Mouse (Mus musculus) spleen, adult 2 months (tissue): ENCODE results near the gene Dnaaf2. TPM values are rescaled to one million over a fixed set of nuclear protein-coding genes. Genes with fewer than 3 reads are reported as not detected.

Experiments used
- DNase-seq, 2 experiments: peaks; one replicate each; pipeline versions ENCODE4 v3.0.0 to v3.0.0-alpha.2; 2012 to 2021; ENCODE audit warnings: low spot score in 2 of 2, low read depth in 1 of 2
- H3K27ac ChIP-seq: fragments of 200-500 bp; 2 replicates; pipeline ENCODE4 v1.5.1; 2012; ENCODE audit warnings: low read length, inconsistent platforms; ENCODE audit not compliant: insufficient read depth
- H3K27me3 ChIP-seq: fragments of 200-500 bp; 2 replicates; pipeline ENCODE4 v1.6.1; 2012; ENCODE audit warnings: mild to moderate bottlenecking, moderate library complexity, low read length, inconsistent platforms; ENCODE audit not compliant: control insufficient read depth, insufficient read depth
- H3K36me3 ChIP-seq: fragments of 200-500 bp; 2 replicates; pipeline ENCODE4 v1.6.1; 2012; ENCODE audit warnings: mild to moderate bottlenecking, low read length, inconsistent platforms; ENCODE audit not compliant: control insufficient read depth, insufficient read depth
- H3K4me1 ChIP-seq: fragments of 200-500 bp; 2 replicates; pipeline ENCODE4 v1.6.1; 2011; ENCODE audit warnings: inconsistent platforms; ENCODE audit not compliant: control insufficient read depth, insufficient read depth, insufficient read length
- H3K4me3 ChIP-seq: fragments of 200-500 bp; 2 replicates; pipeline ENCODE4 v1.5.1; 2011; ENCODE audit warnings: mild to moderate bottlenecking, inconsistent platforms; ENCODE audit not compliant: insufficient read depth, insufficient read length; ENCODE audit errors: extremely low read depth
- CTCF ChIP-seq: fragments of 200-500 bp; IDR thresholded peaks from 2 replicates; pipeline ENCODE4 v1.5.1; 2011; ENCODE audit warnings: mild to moderate bottlenecking, inconsistent platforms; ENCODE audit not compliant: insufficient read depth, insufficient read length, insufficient replicate concordance; ENCODE audit errors: extremely low read depth
- POLR2A ChIP-seq: fragments of 200-500 bp; IDR thresholded peaks from 2 replicates; pipeline ENCODE4 v1.6.1; 2011; ENCODE audit warnings: low read depth, low read length, inconsistent platforms
- WGBS: fragments of 180-500 bp; shearing (Covaris S2); methylation state at CpG from one replicate; pipeline ENCODE4 v1.1.7; 2018; 5-methylcytosine and 5-hydroxymethylcytosine counted together
- polyA plus RNA-seq: library from polyadenylated mRNA; depleted of rRNA; stranded (reverse); fragments of >200 nt; gene quantifications from 2 replicates; pipeline ENCODE4 v1.2.3, GENCODE M21; 2012

The Dnaaf2 gene
- polyA plus RNA-seq, 1 experiment, result 1.4 TPM

DNA sequence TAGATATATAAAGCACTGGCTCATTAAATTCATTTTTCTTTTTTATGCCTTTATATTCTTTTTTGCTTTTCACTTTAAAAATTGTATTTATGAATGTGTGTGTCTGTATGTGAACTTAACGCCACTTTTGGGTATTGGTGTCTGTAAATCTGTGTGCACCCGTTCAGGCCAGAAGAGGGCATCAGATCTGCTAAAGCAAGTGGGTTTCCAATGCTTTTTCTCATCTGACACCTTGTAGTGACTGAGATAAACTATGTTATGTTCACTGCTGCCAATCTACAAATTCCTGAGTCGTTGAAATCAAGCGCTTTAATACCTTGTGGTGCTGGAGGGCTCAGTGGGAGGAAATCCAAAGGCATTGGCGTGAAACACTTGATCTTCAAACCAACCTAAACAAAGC, 12.8 kb upstream of the Dnaaf2 start:
- no peaks in the 10 kb centered on the region; the same call in 1 of the 2 replicates for H3K36me3 ChIP-seq
- H3K4me3 ChIP-seq, result no peak overlapping the region
- TF ChIP-seq POLR2A, result no peak
- H3K27me3 ChIP-seq, result no peaks in the 10 kb centered on the region
- no peaks in the 10 kb centered on the region for H3K4me1 ChIP-seq
- no peak for DNase-seq
- 78% methylated on average over 5 of the region's 5 CpGs for WGBS
- no peak overlapping the region for H3K27ac ChIP-seq

DNA sequence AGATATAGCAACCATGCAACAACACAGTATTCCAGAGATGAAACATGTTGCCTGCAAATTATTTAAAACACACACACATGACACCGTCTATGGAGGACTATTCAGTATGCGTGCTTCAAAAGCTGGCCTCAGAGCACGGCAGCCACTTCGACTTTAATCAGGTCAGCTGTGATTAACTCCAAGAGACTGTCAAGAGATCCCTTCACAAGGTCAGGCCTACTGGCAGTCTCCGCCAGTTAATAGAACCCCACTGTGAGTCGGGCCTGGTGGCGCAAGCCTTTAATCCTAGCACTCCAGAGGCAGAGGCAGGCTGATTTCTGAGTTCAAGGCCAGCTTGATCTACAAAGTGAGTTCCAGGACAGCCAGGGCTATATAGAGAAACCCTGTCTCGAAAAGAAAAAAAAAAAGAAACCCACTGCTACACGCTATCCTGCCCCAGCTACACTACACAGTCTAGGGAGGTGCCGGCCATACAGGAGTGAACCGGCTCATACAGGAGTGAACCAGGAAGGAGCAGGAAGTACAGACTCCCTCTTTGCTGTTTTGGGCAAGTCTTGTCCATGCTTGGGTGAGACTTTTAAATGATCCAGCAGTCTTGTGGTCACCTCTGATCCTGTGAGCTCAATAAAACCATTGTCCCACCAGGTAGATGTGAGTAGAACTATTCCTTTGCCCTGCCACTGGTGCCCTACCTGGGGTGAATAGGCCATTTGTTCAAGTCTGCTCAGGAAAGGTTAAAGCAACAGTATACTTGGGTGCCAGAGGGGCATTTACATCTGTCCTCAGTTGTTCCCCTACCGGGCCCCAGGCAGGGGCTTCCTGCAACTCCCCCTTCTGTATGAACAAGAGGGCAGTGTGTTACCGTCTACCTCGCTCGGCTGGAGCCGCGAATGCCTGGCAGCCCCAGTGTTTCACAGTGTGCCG, 12.1 kb upstream of the Dnaaf2 start:
- Histone ChIP-seq H3K27ac (no peak overlapping the region), H3K27me3 (no peaks in the 10 kb centered on the region), H3K36me3 (no peaks in the 10 kb centered on the region; the same call in 1 of the 2 replicates), H3K4me1 (no peaks in the 10 kb centered on the region), H3K4me3 (no peak overlapping the region)
- TF ChIP-seq CTCF (no peak), POLR2A (no peak)
- DNase-seq, result no peak
- 96% methylated on average over 18 of the region's 18 CpGs for WGBS

DNA sequence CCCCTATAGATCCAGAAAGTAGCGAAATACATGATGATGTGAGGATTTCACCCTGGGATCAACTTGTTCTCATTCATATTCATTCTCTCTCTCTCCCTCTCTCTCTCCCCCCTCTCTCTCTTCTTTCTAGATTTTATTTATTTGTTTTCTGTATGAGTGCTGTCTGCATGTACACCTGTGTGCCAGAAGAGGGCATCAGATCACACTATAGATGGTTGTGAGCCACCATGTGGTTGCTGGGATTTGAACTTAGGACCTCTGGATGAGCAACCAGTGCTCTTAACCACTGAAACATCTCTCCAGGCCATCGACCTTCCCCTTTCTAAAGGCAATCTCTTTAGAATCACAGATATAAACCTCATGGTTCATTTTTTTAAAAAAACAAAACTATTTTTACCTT, 10.3 kb upstream of the Dnaaf2 start:
- no peak overlapping the region for H3K4me3 ChIP-seq
- H3K27ac ChIP-seq, result no peak overlapping the region
- no peak for DNase-seq
- 90% methylated on average over 2 of the region's 2 CpGs for WGBS
- no peaks in the 10 kb centered on the region for H3K27me3 ChIP-seq
- H3K4me1 ChIP-seq, result no peaks in the 10 kb centered on the region
- TF ChIP-seq CTCF, result no peak
- TF ChIP-seq POLR2A, result no peak
- no peaks in the 10 kb centered on the region; the same call in 1 of the 2 replicates for H3K36me3 ChIP-seq

DNA sequence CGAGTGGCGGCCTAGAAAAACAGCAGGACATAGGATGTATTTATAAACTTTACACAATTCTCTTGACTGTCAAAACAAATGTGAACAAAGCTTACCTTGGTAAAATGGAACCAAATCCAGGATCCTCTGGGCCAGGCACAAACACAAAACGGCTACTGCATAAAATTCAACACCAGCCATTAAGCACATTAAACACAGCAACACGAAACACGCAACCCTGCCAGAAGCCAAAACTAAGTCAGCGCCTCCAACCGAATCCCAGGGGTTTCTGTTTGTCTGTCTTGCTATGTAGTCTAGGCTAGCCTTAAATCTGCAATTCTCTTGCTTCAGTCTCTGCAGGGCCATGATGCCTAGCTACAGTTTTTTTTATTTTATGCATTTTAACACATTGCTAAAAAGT, 9.7 kb upstream of the Dnaaf2 start:
- 96% methylated on average over 7 of the region's 7 CpGs for WGBS
- Histone ChIP-seq H3K36me3 (peaks cover 2% of the 10 kb centered on the region; the same call in 1 of the 2 replicates), H3K4me3 (no peak overlapping the region), H3K27me3 (no peaks in the 10 kb centered on the region), H3K27ac (no peak overlapping the region), H3K4me1 (no peaks in the 10 kb centered on the region)
- no peak for DNase-seq
- no peak for TF ChIP-seq POLR2A
- no peak for TF ChIP-seq CTCF

DNA sequence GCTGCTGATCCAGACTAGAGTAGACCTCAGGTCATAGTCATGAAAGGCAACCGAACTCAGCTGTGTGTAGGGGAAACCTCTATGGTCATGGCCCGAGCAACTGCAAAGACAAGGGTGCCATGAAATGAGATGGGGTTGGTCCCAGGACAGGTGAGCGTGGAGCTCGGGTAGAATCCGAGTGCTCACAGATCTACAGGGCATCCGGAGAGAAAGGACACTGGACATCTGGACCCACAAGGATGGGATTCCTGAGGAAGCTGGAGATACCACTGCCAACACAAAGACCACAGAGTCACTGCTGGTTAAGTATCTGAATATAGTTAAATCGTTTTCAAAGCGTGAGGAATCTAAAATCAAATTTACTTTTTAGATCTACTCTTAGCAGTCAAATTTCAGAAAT, 9.2 kb upstream of the Dnaaf2 start:
- Histone ChIP-seq H3K27me3 (no peaks in the 10 kb centered on the region), H3K4me3 (no peak overlapping the region), H3K27ac (no peak overlapping the region), H3K36me3 (peaks cover 3% of the 10 kb centered on the region), H3K4me1 (no peaks in the 10 kb centered on the region)
- WGBS, result 94% methylated on average over 8 of the region's 8 CpGs
- TF ChIP-seq CTCF (no peak), POLR2A (no peak)
- no peak for DNase-seq

DNA sequence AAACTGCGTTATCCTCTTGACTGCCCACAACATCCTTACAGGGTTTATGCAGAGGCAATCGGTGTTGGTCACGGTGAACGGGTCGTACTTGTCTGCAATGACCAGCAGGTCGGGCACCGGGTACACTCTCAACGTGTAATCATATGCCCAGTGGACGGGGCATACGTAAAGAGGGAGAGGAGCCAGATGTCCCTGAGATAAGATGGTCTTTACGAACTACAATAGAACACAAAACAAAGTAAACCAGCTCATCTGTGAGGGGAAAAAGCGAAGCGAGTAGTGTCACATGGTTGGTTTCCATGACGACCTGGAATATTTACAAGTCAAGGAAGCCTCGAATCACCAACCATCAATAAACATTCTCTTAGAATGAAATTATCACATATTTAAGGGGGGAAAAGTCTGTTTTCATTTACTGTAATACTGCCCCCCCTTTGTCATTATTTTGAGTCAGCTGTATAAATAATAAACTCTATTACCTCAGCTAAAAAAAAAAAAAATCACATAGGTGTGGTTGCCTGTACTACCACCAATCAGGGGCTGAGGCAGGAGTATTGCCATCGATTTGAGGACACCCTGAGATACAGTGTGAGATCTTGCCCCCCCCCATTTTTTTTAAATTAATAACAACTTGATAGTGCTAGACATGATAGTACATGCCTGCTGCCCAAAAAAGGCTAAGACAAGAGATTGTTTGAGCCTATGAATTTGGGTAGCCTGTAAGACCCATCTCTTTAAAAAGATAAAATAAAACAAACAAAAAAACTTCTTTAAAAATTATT, 6.0 kb upstream of the Dnaaf2 start, which contains the start of gene Gm49384:
Gm49384 (minus strand) TSS at position 216 of the 782 bp plus-strand sequence.
- Histone ChIP-seq H3K4me3 (no peak within 1 kb of the TSS), H3K36me3 (peaks cover 9% of the 10 kb centered on the region), H3K27ac (no peak within 1 kb of the TSS), H3K27me3 (no peaks in the 10 kb centered on the region), H3K4me1 (no peaks in the 10 kb centered on the region)
- peak in 1 of 2 experiments; percentile 40 for DNase-seq
- WGBS, result 88% methylated on average over 16 of the region's 16 CpGs
- no peak for TF ChIP-seq CTCF

DNA sequence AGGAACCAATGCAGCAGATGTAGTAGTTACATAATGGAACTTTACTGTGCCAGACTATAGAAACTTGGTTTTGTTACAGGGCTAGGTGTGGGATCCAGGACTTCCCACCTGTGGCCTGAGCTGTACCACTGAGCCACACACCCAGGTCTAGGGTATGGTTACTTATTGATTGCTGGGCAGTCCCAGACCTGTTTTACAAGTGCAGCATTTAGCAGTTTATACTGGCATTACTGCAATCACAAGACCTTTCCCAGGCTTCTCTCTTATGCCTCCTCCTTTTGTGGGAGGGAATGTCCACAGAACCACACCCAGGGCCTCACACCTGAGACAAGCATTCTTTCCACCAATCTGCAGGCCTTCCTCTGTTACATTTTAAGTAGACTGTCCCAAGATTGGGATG, 756 bp upstream of the Dnaaf2 start:
- H3K27ac ChIP-seq, result no peak overlapping the region
- no peak overlapping the region for H3K4me3 ChIP-seq
- no peaks in the 10 kb centered on the region for H3K27me3 ChIP-seq
- H3K36me3 ChIP-seq, result peaks cover 9% of the 10 kb centered on the region
- TF ChIP-seq POLR2A, result no peak
- peaks cover 2% of the 10 kb centered on the region; the same call in 1 of the 2 replicates for H3K4me1 ChIP-seq
- DNase-seq, result no peak
